Mouse (Mus musculus): ENCODE measurements around the gene Wrb.
A peak's percentile ranks its signal among the peaks of the same experiment; 100 is the strongest.
"Not testable (repeated sequence)": the region's sequence is repeated elsewhere in the genome, so short reads cannot be mapped to it uniquely, and the experiment has no call there.

The Wrb gene

GRCm38 (mm10) chr16:96145110-96145800, at the start of gene Wrb:
TSS of gene Wrb (plus strand) at chr16:96145407.
- DNase-seq (ENCODE audit: low spot score in 2 of 2), result peak; percentile 99 to 100

DNA sequence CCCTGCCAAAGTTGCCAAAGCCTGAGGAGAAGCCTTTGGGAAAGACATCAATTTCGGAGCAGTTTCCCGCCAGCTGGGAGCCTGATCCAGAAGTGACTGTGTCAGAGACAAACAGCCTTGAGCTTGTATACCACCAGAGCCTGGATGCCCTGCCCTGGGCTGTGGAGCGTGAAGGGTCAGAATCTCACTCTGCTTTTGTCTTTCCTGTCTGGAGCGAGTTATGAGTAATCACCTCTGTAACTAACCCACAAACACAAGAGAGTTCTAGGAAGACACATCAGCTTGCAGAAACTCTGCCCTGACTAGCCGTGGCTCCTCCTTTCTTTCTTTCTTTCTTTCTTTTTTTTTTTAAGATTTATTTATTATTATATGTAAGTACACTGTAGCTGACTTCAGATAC, 49.2 kb upstream of the Wrb start:
- DNase-seq (ENCODE audit: low spot score in 2 of 2), result no peak

DNA sequence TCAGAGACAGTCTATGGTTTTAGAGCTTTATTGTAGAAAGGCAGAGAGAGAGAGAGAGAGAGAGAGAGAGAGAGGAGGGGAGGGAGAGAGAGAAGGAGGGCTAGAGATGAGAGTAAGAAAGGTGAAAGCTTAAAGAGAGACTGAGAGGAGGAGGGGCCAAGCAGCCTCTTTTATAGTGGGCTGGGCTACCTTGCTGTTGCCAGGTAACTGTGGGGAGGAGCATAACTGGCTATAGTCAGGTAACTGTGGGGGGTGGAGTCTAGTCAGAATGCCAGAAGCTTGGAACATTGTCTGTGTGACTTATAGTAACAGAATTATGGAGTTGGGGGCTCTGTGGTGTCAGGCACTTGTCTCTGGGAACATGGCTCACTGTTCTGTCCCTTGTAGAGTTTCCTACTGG, 47.4 kb upstream of the Wrb start:
- not testable (repeated sequence) for DNase-seq (ENCODE audit: low spot score in 2 of 2)

GRCm38 (mm10) chr16:96103036-96103435, 42.2 kb upstream of the Wrb start:
- DNase-seq (ENCODE audit: low spot score in 2 of 2), result no peak

- no peak for DNase-seq (ENCODE audit: low spot score in 2 of 2)
These were observed 35.5 kb upstream of the Wrb start for GRCm38 (mm10) chr16:96109673-96110072.

DNA sequence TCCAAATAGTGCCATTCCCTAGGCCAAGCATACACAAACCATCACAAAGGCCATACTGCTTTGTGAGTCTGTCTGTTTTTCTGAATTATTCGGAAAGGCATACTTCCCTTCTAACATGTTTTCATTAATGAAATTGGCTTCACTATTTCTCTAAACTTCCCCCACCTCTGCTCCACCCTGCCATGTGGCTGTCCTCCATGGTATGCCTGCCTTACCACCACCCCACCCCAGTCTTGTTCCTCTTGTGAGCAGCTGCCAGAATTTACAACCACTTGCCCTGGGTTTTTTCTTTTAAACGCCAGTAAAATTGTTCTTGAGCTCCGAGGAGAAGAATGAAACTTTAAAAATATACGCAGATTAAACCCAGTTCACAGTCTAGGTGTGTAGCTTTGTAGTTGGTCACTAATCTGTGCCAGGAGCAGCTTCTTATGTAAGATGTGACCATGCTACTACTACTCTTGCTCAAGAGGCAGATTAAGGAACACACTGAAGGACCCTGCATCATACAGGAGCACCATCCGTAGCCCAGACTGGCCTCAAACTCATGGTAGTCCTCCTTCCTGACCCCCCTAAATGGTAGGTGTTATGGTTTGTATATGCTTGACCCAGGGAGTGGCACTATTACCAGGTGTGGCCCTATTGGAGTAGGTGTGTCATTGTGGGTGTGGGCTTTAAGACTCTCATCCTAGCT, 34.4 kb upstream of the Wrb start:
- DNase-seq (ENCODE audit: low spot score in 2 of 2), result no peak

GRCm38 (mm10) chr16:96112769-96113168, 32.4 kb upstream of the Wrb start:
- DNase-seq (ENCODE audit: low spot score in 2 of 2), result no peak

- DNase-seq (ENCODE audit: low spot score in 2 of 2), result no peak
These were observed 30.5 kb upstream of the Wrb start for GRCm38 (mm10) chr16:96114729-96115128.

DNA sequence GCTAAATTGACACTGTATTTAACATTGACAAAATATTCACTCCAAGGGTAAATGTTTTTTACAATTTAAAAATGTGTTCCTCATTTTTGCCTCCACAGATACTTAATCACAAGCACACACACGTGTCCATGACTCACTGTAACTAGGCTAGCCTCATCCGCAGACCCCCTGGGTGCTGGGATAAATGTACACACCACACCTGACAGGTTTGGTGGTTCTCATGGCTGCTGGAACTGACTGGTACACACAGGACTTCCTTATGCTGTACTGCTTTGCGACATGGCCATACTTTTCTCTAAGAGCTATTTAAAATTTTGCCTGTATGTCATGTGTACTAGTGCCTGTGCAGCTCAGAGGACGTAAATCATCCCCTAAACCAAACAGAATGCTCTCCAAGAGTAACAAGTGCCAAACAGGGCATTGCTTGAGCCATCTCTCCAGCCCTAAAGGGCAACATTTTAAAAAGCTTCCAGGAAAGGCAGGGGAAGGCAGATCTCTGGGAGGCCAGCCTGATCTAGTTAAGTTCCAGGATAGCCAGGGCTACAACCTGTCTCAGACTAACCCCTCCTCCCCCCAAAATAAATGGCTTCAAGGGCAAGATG, 25.1 kb upstream of the Wrb start:
- no peak for DNase-seq (ENCODE audit: low spot score in 2 of 2)

DNA sequence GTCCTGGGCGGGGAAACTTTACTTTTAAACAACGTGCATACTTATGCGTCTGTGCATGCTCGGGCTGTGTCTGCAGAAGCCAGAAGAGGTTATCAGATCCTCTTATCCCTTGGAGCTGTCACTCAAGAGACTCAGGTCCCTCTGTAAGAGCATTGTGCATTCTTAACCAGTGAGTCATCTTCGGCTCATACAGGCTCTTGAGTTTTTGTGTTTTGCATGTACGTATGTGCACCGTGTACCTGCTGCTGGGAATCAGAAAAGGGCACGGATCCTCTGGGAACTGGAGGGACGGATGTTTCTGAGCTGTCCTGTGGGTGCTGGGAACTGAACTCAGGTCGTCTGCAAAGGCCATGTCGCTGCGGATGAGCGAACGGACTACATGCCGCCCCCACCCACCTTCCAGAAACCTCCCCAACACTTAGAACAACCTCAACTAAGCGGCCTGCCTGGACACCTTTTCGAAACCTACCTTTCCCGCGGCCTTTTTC, 18.5 kb upstream of the Wrb start:
- no peak for DNase-seq (ENCODE audit: low spot score in 2 of 2)

GRCm38 (mm10) chr16:96127288-96127656, 17.9 kb upstream of the Wrb start:
- DNase-seq (ENCODE audit: low spot score in 2 of 2), result no peak

DNA sequence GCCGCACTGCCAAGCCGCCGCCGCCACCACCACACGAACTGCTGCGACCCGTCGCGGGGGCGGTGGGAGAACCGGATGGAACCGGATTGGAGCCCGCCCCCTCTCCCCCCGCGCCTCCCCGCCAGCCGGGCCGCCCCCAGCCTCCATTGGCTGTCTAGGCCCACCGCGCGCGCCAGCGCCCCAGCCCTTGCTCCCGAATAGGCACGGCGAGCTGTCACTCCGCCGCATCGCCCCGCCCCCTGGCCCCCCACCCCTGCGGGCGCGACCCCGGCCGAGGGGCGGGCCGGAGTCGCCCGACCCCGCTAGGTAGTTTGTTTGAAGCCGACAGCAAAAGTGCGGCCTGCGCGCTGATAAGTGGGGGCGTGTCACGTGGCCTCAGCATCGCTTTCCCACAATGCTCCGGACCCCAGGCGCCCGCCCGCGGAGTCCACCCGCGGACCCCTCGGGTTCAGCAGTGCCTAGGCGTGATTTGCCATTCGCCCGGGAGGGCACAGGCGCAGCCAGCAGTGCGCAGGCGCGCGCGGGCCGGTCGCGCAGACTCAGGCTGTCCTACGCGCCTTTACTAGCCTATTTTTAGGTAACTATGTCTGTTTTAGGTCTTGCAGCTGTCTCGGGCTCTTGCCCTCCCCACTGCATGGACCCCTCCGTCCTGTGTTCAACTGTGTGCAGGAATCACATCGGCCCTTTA, 17.4 kb upstream of the Wrb start, which contains the start of gene Hmgn1:
Hmgn1 (minus strand) TSS at position 73 of the 688 bp plus-strand sequence.
- peak; percentile 95 to 98 for DNase-seq (ENCODE audit: low spot score in 2 of 2)

DNA sequence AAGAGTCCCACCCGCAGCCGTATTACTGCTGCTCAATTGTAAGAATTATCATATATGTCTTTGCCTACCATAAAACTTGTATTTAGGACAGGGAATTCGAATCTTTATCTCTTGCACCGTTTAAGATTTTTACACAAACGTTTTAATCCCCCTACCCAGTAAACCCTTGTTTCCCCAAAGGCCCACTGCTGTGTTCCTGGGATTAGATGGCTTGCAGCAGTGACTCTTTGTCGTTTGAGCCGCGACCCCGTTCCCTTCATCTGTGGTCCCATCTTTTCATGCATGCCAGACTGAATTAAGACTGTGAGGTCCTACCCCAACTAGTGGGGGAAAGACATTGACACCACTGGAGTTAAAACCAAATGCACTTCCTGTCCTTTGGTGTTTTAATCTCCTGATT, 16.7 kb upstream of the Wrb start:
- DNase-seq (ENCODE audit: low spot score in 2 of 2), result no peak

GRCm38 (mm10) chr16:96144748-96145109, 478 bp upstream of the Wrb start:
- DNase-seq (ENCODE audit: low spot score in 2 of 2), result not testable (repeated sequence)

DNA sequence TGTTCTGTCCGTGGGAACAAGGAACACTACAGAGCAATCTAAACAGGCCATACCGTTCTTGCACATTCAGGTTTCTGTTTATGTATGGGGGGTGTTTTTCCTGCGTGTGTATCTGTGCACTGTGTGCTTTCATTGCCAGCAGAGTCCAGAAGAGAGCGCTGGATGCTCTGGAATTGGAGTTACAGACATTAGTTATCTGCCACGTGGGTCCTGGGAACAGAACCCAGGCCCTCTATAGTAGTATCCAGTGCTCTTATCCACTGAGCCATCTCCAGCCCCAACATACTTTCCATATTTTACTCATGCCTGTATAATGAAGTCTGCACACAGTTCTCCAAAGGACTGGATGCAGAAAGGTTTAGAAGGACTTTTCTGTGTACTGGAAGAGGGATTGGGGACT, 607 bp downstream of the Wrb start:
- DNase-seq (ENCODE audit: low spot score in 2 of 2), result no peak

- no peak for DNase-seq (ENCODE audit: low spot score in 2 of 2)
These were observed 3.6 kb downstream of the Wrb start for GRCm38 (mm10) chr16:96148834-96149233.

DNA sequence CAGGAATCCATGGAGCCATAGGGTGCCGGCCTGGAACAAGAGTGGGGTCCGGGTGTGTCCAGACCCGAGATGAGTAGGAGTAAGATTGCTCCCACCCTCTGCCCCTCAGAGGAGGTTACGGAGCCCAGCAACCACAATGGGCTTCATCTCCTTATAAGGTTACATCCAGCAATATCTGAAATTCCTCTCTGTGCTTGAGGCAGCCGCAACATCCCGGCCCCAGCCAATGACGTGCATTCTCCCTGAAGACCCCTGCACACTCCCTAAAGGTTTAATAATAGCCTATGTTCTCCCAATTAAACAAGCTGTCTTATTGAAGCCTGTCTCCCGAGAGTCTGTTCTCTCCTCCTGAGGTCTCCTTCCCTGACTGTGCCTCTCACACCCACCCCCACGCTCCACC, 4.1 kb downstream of the Wrb start:
- DNase-seq (ENCODE audit: low spot score in 2 of 2), result no peak

DNA sequence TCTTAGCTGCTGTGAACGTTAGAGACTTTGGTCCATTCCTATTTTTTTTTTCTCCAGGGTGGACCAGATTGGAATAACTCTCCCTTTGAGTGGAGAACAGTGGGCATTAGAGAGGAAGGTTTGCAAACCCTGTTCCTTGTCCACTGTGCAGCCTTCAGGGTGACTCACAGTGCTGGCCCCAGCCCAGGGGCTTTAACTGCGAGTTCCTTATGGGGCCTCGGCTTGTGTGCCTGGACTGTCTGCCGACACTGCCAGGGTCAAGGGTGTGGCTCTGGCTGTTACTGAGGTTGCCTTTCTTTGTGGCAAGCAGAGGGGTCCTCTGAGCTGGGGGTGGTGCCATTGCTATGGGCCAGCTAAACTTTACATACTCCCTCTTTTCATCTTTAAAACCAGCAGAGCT, 5.8 kb downstream of the Wrb start:
- DNase-seq (ENCODE audit: low spot score in 2 of 2), result no peak

DNA sequence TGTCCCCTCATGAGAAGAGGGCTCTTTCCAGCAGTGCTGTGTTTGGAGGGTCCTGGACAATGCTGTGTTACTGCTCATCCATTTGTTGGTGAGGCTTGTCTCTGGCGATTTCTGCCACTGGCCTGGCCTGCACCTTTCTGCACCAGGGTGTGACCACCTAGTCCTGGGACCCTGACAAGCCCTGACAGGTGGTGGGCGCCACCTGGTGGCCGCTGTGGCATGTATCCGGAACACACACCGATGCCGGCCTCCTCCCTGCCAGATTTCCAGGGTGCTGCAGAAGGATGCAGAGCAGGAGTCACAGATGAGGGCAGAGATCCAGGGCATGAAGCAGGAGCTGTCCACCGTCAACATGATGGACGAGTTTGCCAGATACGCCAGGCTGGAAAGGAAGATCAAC, 6.3 kb downstream of the Wrb start:
- DNase-seq (ENCODE audit: low spot score in 2 of 2), result peak in 1 of 2 experiments; percentile 66

DNA sequence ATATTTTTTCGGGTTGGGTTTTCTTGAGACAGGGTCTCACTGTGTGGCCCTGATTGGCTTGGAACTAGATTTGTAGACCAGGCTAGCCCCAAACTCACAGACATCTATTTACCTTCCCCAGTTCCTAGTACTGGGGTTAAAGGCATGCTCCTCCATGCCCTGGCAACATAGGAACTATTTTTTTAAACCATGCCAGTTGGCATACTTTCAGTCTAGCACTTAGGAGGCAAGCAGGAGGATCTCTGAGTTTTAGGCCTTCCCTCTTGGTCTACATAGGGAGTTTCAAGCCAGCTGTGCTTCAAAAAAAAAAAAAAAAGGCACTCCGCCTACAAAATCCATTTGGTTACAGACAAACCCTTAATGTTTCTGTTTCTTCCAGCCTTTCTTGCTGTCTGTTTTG, 9.3 kb downstream of the Wrb start:
- no peak for DNase-seq (ENCODE audit: low spot score in 2 of 2)

GRCm38 (mm10) chr16:96156019-96156418, 10.8 kb downstream of the Wrb start:
- DNase-seq (ENCODE audit: low spot score in 2 of 2), result peak in 1 of 2 experiments; percentile 79

GRCm38 (mm10) chr16:96157171-96157570, 12.0 kb downstream of the Wrb start:
- DNase-seq (ENCODE audit: low spot score in 2 of 2), result peak; percentile 74 to 83

Data from left cerebral cortex, adult 9 months (tissue).